Mouse (Mus musculus): Measurements from ENCODE around the gene Bhlha9.
"Not testable (repeated sequence)": the region's sequence is repeated elsewhere in the genome, so short reads cannot be mapped to it uniquely, and the experiment has no call there.

GRCm38 (mm10) chr11:76679508-76679907 lies 7.2 kb downstream of the Bhlha9 start, which contains the start of gene Trarg1:
- TF ChIP-seq NELFE (IDR thresholded peaks at IDR 0.05; ENCODE audit: low read depth, low read length); ZMIZ1 (IDR thresholded peaks at IDR 0.05; ENCODE audit: low read depth, low read length); NRF1 (IDR thresholded peaks at IDR 0.05; ENCODE audit: low read depth, low read length); EP300 (IDR thresholded peaks at IDR 0.05; ENCODE audit: low read length); POLR2A (IDR thresholded peaks at IDR 0.05; ENCODE audit: low read depth, low read length); CTCF (conservative IDR thresholded peaks at IDR 0.05 in 1 of 2, IDR thresholded peaks at IDR 0.05 in 1 of 2; ENCODE audit: low read depth in 2 of 2, low read length in 2 of 2); PAX5 (IDR thresholded peaks at IDR 0.05; ENCODE audit: low read length); KAT2A (IDR thresholded peaks at IDR 0.05; ENCODE audit: insufficient replicate concordance, low read length); ZKSCAN1 (IDR thresholded peaks at IDR 0.05; ENCODE audit: borderline replicate concordance, low read depth, low read length); MAX (IDR thresholded peaks at IDR 0.05; ENCODE audit: low read length); RAD21 (IDR thresholded peaks at IDR 0.05; ENCODE audit: low read depth, low read length); POLR2AphosphoS2 (IDR thresholded peaks at IDR 0.05; ENCODE audit: low read depth, low read length); E2F4 (IDR thresholded peaks at IDR 0.05; ENCODE audit: insufficient replicate concordance, low read depth, low read length); MYC (IDR thresholded peaks at IDR 0.05; ENCODE audit: low read depth, low read length): not testable (repeated sequence)

Measured in CH12.LX (cell line).